Mouse (Mus musculus) forebrain, embryonic 13.5 days (tissue): ENCODE results near the gene AI987944. TPM values are rescaled to one million over a fixed set of nuclear protein-coding genes. Genes with fewer than 3 reads are reported as not detected.

Experiments used
- ATAC-seq: fragments of 200-750 bp; cut with Nextera tagmentation; 2 replicates; pipeline ENCODE4 v1.8.0; 2017
- H3K27ac ChIP-seq: fragments of 300-500 bp; sonication (generic); 2 replicates; pipeline ENCODE4 v1.5.1; 2015; ENCODE audit warnings: inconsistent platforms, mild to moderate bottlenecking, moderate library complexity
- H3K27me3 ChIP-seq: fragments of 300-500 bp; sonication (generic); 2 replicates; pipeline ENCODE4 v1.6.1; 2015; ENCODE audit warnings: mild to moderate bottlenecking, inconsistent platforms
- H3K36me3 ChIP-seq: fragments of 300-500 bp; sonication (generic); 2 replicates; pipeline ENCODE4 v1.6.1; 2015; ENCODE audit warnings: mild to moderate bottlenecking, inconsistent platforms; ENCODE audit not compliant: poor library complexity, severe bottlenecking
- H3K4me1 ChIP-seq: fragments of 300-500 bp; sonication (generic); 2 replicates; pipeline ENCODE4 v1.6.1; 2015; ENCODE audit warnings: inconsistent platforms
- H3K4me2 ChIP-seq: fragments of 300-500 bp; sonication (generic); 2 replicates; pipeline ENCODE4 v1.6.1; 2015; ENCODE audit warnings: inconsistent platforms, mild to moderate bottlenecking, moderate library complexity
- H3K4me3 ChIP-seq: fragments of 300-500 bp; sonication (generic); 2 replicates; pipeline ENCODE4 v1.5.1; 2015; ENCODE audit warnings: mild to moderate bottlenecking, inconsistent platforms
- H3K9ac ChIP-seq: fragments of 300-500 bp; sonication (generic); 2 replicates; pipeline ENCODE4 v1.6.1; 2015; ENCODE audit warnings: mild to moderate bottlenecking, inconsistent platforms
- H3K9me3 ChIP-seq: fragments of 300-500 bp; sonication (generic); replicated peaks from 2 replicates; pipeline ENCODE4 v1.6.1; 2016; ENCODE audit warnings: inconsistent platforms
- WGBS: fragments of 180-500 bp; shearing (Covaris S2); methylation state at CpG from one replicate; pipeline ENCODE4 v1.1.7; 2015; 5-methylcytosine and 5-hydroxymethylcytosine counted together
- polyA plus RNA-seq: library from polyadenylated mRNA; unstranded; fragments of >200 nt; fragmentation: Nextera tagmentation; extraction: Ambion mirVana; gene quantifications from 2 replicates; pipeline ENCODE4 v1.2.1, GENCODE M21; 2015

The AI987944 gene
- 8.8 and 10.0 TPM in 2 replicates for polyA plus RNA-seq

DNA sequence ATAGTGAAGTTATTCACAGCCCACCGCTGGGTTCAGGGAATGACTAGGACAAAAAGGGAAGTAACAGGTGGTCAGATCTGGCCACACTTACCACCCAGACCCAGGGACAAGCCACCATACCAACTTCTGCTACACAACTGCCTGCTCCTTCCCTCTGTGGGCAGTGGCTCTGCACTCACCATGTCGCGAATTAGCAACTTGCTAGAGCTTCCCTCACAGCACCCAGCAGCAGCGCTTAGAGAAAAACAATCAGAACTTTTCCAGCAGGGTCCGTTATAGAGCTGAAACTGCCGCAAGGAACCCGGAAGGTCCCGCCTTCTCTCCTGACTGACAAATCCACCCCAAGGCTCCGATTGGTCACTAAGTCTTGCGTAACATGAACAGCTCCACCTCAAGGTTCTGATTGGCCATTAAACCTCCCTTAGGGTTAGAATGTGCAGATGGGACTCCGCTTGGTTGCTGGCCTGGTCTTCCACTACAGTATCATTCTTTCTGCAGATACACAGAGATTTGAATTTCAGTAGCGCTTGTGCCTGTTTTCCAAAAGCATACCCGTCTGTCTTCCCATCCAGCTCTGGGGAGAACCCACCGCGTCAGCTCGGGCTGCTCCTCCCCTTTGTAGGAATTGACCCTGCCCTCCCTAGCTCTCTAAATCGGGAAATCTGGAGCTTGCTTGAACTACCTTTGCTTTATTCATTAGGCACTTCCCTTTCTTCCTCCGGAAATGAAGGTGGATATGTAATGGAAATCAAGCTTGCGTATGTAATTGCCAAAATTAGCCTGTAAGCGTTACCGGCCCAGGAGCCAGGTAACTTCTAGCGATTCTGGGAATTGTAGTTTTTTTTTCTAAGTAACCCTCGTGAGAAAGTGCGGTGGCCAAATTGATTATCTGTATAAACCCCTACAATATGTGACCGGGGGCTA, at the start of gene AI987944:
Gene AI987944, minus strand, starts transcription at position 332 of the 924 bp plus-strand sequence.
- peak; percentile 99 for ATAC-seq
- Histone ChIP-seq H3K27ac (peak within 1 kb of the TSS; percentile 73), H3K4me3 (peak within 1 kb of the TSS; percentile 53), H3K4me1 (no peaks in the 10 kb centered on the region), H3K9ac (peak within 1 kb of the TSS; percentile 52), H3K36me3 (no peaks in the 10 kb centered on the region), H3K4me2 (peak within 1 kb of the TSS; percentile 62), H3K27me3 (no peaks in the 10 kb centered on the region), H3K9me3 (no peaks in the 10 kb centered on the region)
- WGBS = under 1% methylated on average over 25 of the region's 25 CpGs

DNA sequence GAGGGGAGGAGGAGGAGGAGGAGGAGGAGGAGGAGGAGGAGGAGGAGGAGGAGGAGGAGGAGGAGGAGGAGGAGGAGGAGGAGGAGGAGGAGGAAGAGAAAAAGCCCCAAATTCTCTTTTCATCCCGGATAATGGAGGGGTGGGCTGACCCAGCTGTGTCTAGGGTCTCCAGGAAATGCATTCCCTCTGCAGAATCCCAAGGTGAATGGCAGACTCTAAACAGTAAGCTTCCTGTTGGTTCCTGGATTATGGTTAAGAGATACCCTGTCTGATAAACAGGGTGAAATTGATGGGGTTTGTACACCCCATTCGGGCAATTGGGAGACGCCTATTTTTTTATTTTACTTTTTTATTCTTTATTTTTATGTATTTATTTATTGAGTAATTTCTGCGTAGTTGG, 951 bp upstream of the AI987944 start:
- no peak overlapping the region for H3K4me3 ChIP-seq
- peak overlapping the region; percentile 22; the same call in 1 of the 2 replicates for H3K4me2 ChIP-seq
- H3K27me3 ChIP-seq = no peaks in the 10 kb centered on the region

More for the DNA sequence above, 951 bp upstream of the AI987944 start:
- H3K9ac ChIP-seq = no peak overlapping the region
- 74% methylated on average over 4 of the region's 4 CpGs for WGBS
- no peak overlapping the region for H3K27ac ChIP-seq
- no peaks in the 10 kb centered on the region for H3K36me3 ChIP-seq
- no peaks in the 10 kb centered on the region for H3K9me3 ChIP-seq
- no peaks in the 10 kb centered on the region for H3K4me1 ChIP-seq
- ATAC-seq = no peak

Other genes starting within 250 kb of the AI987944 start
- not detected in 2 replicates for gene Gm5592, start 239.5 kb downstream of the AI987944 start, polyA plus RNA-seq
- 0.16 and 0.23 TPM in 2 replicates for gene Vmn2r57, start 55.3 kb upstream of the AI987944 start, polyA plus RNA-seq
- gene Gm20449, start 106.0 kb upstream of the AI987944 start, polyA plus RNA-seq = 0.06 TPM in 1 of 2 replicates, not detected in the other
- 6.5 and 6.9 TPM in 2 replicates for gene AW146154, start 106.5 kb upstream of the AI987944 start, polyA plus RNA-seq
- not detected in 2 replicates for gene Gm6871, start 180.3 kb upstream of the AI987944 start, polyA plus RNA-seq
- gene 2610021A01Rik, start 205.9 kb upstream of the AI987944 start, polyA plus RNA-seq = 16.1 and 18.6 TPM in 2 replicates
- 20.3 and 20.6 TPM in 2 replicates for gene Zfp788, start 239.8 kb upstream of the AI987944 start, polyA plus RNA-seq